Mouse (Mus musculus) liver, embryonic 15.5 days (tissue): Measurements from ENCODE around the gene Ulk1. TPM values are rescaled to one million over a fixed set of nuclear protein-coding genes. Genes with fewer than 3 reads are reported as not detected.
"Not testable (repeated sequence)": the region's sequence is repeated elsewhere in the genome, so short reads cannot be mapped to it uniquely, and the experiment has no call there.

Experiments
- ATAC-seq: fragments of 200-750 bp; cut with Nextera tagmentation; 2 replicates; pipeline ENCODE4 v1.8.0; 2017; ENCODE audit warnings: moderate number of reproducible peaks, mild to moderate bottlenecking, moderate library complexity; ENCODE audit not compliant: insufficient read depth
- H3K27ac ChIP-seq: fragments of 300-500 bp; sonication (generic); replicated peaks from 2 replicates; pipeline ENCODE4 v1.5.1; 2015; ENCODE audit warnings: mild to moderate bottlenecking, inconsistent platforms
- H3K27me3 ChIP-seq: fragments of 300-500 bp; sonication (generic); 2 replicates; pipeline ENCODE4 v1.6.1; 2015; ENCODE audit warnings: mild to moderate bottlenecking, inconsistent platforms
- H3K36me3 ChIP-seq: fragments of 300-500 bp; sonication (generic); replicated peaks from 2 replicates; pipeline ENCODE4 v1.6.1; 2015; ENCODE audit warnings: moderate library complexity, mild to moderate bottlenecking, inconsistent platforms
- H3K4me1 ChIP-seq: fragments of 300-500 bp; sonication (generic); replicated peaks from 2 replicates; pipeline ENCODE4 v1.6.1; 2015; ENCODE audit warnings: inconsistent platforms
- H3K4me2 ChIP-seq: fragments of 300-500 bp; sonication (generic); 2 replicates; pipeline ENCODE4 v1.6.1; 2015; ENCODE audit warnings: moderate library complexity, mild to moderate bottlenecking, inconsistent platforms
- H3K4me3 ChIP-seq: fragments of 300-500 bp; sonication (generic); replicated peaks from 2 replicates; pipeline ENCODE4 v1.5.1; 2015; ENCODE audit warnings: mild to moderate bottlenecking, inconsistent platforms
- H3K9ac ChIP-seq: fragments of 300-500 bp; sonication (generic); 2 replicates; pipeline ENCODE4 v1.6.1; 2015; ENCODE audit warnings: moderate library complexity, mild to moderate bottlenecking, inconsistent platforms
- H3K9me3 ChIP-seq: fragments of 300-500 bp; sonication (generic); replicated peaks from 2 replicates; pipeline ENCODE4 v1.6.1; 2016; ENCODE audit warnings: inconsistent platforms
- WGBS: fragments of 180-500 bp; shearing (Covaris S2); methylation state at CpG from one replicate; pipeline ENCODE4 v1.1.7; 2015; ENCODE audit warnings: mixed read lengths; ENCODE audit not compliant: insufficient replicate concordance; 5-methylcytosine and 5-hydroxymethylcytosine counted together
- polyA plus RNA-seq: library from polyadenylated mRNA; unstranded; fragments of >200 nt; fragmentation: Nextera tagmentation; extraction: Ambion mirVana; gene quantifications from 2 replicates; pipeline ENCODE4 v1.2.1, GENCODE M21; 2015

Gene Ulk1
- polyA plus RNA-seq, 1 experiment from 2014 or later, result 11.6 TPM

GRCm38 (mm10) chr5:110779998-110780760 lies 29.7 kb downstream of the Ulk1 start, which contains the start of gene Pus1:
Gene Pus1 (minus strand): TSS chr5:110780659.
- Histone ChIP-seq H3K9ac (peak within 1 kb of the TSS; percentile 76), H3K27me3 (no peaks in the 10 kb centered on the region), H3K36me3 (peaks cover 48% of the 10 kb centered on the region), H3K27ac (peak within 1 kb of the TSS; percentile 89), H3K9me3 (no peaks in the 10 kb centered on the region), H3K4me1 (peaks cover 65% of the 10 kb centered on the region), H3K4me3 (peak within 1 kb of the TSS; percentile 76), H3K4me2 (peak within 1 kb of the TSS; percentile 100)
- WGBS, result 1% methylated on average over 57 of the region's 57 CpGs
- ATAC-seq, result peak; percentile 75

GRCm38 (mm10) chr5:110779276-110779997 lies 30.5 kb downstream of the Ulk1 start:
- peak overlapping the region; percentile 89 for H3K27ac ChIP-seq
- WGBS, result 11% methylated on average over 15 of the region's 15 CpGs
- H3K9me3 ChIP-seq, result no peaks in the 10 kb centered on the region
- peaks cover 65% of the 10 kb centered on the region for H3K4me1 ChIP-seq
- H3K27me3 ChIP-seq, result no peaks in the 10 kb centered on the region
- H3K4me3 ChIP-seq, result peak overlapping the region; percentile 76
- H3K9ac ChIP-seq, result peak overlapping the region; percentile 76
- H3K4me2 ChIP-seq, result peak overlapping the region; percentile 100
- peaks cover 51% of the 10 kb centered on the region for H3K36me3 ChIP-seq
- no peak for ATAC-seq

DNA sequence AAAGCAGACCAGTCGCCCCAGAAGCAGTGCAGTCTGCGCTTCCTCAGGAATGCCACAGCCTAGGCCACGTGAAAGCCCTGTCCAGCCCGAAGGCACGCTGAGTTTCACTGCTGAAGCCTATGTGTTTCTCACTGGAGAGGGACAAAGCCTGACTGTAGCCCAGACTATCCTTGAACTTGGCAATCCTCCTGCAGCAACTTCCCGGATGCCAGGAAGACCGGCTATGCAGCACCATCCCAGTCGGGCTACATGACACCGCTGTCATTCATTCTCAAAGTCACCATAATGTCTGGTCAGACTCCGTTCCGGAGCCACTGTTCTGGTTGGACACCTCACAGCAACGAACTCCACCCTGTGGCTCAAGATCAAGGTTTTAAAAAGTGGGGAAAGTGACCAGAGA lies 31.6 kb downstream of the Ulk1 start:
- Histone ChIP-seq H3K4me1 (peaks cover 58% of the 10 kb centered on the region), H3K36me3 (peaks cover 56% of the 10 kb centered on the region), H3K4me3 (no peak overlapping the region), H3K9me3 (no peaks in the 10 kb centered on the region), H3K4me2 (peak overlapping the region; percentile 100; the same call in 1 of the 2 replicates), H3K27me3 (no peaks in the 10 kb centered on the region), H3K27ac (no peak overlapping the region), H3K9ac (peak overlapping the region; percentile 18; the same call in 1 of the 2 replicates)
- ATAC-seq, result no peak
- 86% methylated on average over 12 of the region's 12 CpGs for WGBS

DNA sequence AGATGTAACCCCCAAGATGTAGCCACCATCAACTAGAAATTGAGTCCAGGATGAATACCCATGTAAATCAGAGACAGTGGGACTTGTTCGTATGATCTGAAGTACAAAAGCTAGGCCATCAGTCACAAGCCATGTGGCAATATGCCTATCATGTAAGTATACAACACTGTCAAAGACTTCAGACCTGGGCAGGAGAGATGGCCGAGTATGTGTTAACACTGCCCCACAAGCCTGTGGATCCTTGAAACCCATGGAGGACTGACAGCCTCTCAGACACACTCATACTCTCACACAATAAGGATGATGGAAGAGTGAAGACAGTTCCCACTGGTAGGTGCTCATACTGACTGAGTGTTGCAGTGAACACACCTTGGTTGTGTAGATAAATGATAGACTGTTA lies 33.8 kb downstream of the Ulk1 start:
- Histone ChIP-seq H3K9me3 (no peaks in the 10 kb centered on the region), H3K27ac (no peak overlapping the region), H3K4me1 (peaks cover 42% of the 10 kb centered on the region), H3K27me3 (no peaks in the 10 kb centered on the region), H3K4me2 (no peak overlapping the region), H3K36me3 (peaks cover 70% of the 10 kb centered on the region), H3K4me3 (no peak overlapping the region), H3K9ac (no peak overlapping the region)
- 71% methylated on average over 2 of the region's 2 CpGs for WGBS
- no peak for ATAC-seq

DNA sequence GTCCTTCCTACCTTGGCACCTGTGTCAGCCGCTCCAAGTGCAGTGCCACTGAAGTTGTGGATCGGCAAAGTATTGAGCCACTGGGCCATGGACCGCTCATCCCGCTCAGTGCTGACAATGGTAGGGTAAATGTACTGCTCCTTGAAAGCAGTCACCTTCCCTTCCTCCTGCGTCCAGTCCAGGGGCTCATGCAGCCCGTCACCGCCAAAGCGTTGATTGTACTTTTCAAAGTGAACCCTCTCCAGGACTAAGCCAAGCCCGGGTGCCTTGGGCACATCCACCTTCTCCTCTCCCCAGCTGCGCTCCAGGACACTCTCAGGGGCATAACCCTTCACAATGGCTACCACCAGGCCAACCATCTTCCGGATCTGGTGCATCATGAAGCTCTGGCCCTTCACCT lies 35.4 kb downstream of the Ulk1 start:
- H3K27me3 ChIP-seq, result no peaks in the 10 kb centered on the region
- H3K9me3 ChIP-seq, result no peaks in the 10 kb centered on the region
- 87% methylated on average over 11 of the region's 11 CpGs for WGBS
- H3K27ac ChIP-seq, result no peak overlapping the region
- peaks cover 30% of the 10 kb centered on the region for H3K4me1 ChIP-seq
- H3K36me3 ChIP-seq, result peaks cover 70% of the 10 kb centered on the region
- H3K4me2 ChIP-seq, result no peak overlapping the region
- H3K9ac ChIP-seq, result no peak overlapping the region
- ATAC-seq, result no peak
- no peak overlapping the region for H3K4me3 ChIP-seq

DNA sequence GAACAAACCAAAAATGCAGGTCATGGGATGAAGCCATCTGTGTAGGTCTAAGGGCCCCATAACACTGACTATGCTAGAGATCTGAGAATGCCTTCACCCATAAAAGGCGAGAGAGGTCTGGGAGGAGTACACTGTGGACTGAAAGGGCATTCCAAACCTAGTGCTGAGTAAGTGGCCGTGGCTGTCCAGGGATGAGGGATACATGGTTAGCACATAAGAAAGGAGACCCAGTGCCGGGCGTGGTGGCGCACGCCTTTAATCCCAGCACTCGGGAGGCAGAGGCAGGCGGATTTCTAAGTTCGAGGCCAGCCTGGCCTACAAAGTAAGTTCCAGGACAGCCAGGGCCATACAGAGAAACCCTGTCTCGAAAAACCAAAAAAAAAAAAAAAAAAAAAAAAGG lies 37.0 kb downstream of the Ulk1 start:
- WGBS, result 81% methylated on average over 10 of the region's 10 CpGs
- H3K4me2 ChIP-seq, H3K9me3 ChIP-seq, H3K27ac ChIP-seq, H3K9ac ChIP-seq, ATAC-seq, H3K4me3 ChIP-seq, H3K27me3 ChIP-seq: not testable (repeated sequence)
- Histone ChIP-seq H3K4me1 (peaks cover 29% of the 10 kb centered on the region), H3K36me3 (peaks cover 60% of the 10 kb centered on the region)

DNA sequence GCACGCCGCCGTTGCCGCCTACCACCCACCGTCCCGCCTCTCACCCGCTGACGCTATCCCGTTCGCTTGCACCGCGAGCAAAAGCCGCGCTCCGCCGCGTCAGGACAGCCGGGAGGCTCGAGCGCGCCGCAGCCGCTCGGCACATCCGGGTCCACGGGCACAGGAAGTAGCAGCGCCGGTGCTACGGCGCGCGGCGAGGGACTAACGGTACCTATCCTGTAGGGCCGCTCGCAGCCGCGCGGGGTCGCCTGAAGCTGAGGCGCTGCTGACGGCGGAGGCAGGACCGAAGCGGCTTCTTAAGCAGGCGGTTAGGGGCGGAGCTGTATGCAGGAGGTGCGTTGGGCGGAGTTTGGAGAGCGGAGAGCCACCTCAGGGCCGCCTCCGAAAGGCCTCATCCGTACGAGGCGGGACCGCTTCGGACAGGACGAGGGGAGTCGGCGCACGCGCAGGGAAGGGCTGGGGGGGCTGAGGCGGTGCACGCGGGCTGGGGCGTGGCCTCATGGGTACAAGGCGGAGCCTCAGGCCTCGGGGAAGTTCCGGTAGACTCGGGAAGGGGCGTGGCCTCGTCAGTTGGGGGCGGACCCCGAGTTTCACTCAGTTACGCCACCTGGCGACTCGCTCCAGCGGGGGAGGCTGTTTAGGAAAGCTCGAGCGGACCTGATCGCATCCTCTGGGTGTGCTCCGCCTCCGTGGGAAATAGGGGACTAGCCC lies 39.3 kb downstream of the Ulk1 start, which contains the start of gene Ep400:
TSS of gene Ep400 (minus strand) at position 270 of the 711 bp plus-strand sequence.
- H3K9me3 ChIP-seq, result no peaks in the 10 kb centered on the region
- peak; percentile 94 for ATAC-seq
- peak within 1 kb of the TSS; percentile 95 for H3K4me3 ChIP-seq
- H3K27ac ChIP-seq, result peak within 1 kb of the TSS; percentile 98
- peak within 1 kb of the TSS; percentile 72 for H3K4me2 ChIP-seq
- peaks cover 34% of the 10 kb centered on the region for H3K4me1 ChIP-seq
- WGBS, result under 1% methylated on average over 83 of the region's 83 CpGs
- H3K9ac ChIP-seq, result peak within 1 kb of the TSS; percentile 94
- peaks cover 39% of the 10 kb centered on the region for H3K36me3 ChIP-seq
- H3K27me3 ChIP-seq, result no peaks in the 10 kb centered on the region

GRCm38 (mm10) chr5:110770031-110770445 lies 39.9 kb downstream of the Ulk1 start:
- under 1% methylated on average over 58 of the region's 58 CpGs for WGBS
- H3K9me3 ChIP-seq, result no peaks in the 10 kb centered on the region

GRCm38 (mm10) chr5:110769272-110769671 lies 40.6 kb downstream of the Ulk1 start:
- Histone ChIP-seq H3K4me1 (peaks cover 46% of the 10 kb centered on the region), H3K4me2 (peak overlapping the region; percentile 72), H3K4me3 (peak overlapping the region; percentile 95), H3K9me3 (no peaks in the 10 kb centered on the region), H3K36me3 (peaks cover 31% of the 10 kb centered on the region), H3K27ac (peak overlapping the region; percentile 98), H3K27me3 (no peaks in the 10 kb centered on the region), H3K9ac (peak overlapping the region; percentile 94)
- ATAC-seq, result no peak
- WGBS, result 34% methylated on average over 4 of the region's 4 CpGs

More at GRCm38 (mm10) chr5:110770031-110770445, 39.9 kb downstream of the Ulk1 start:
- peak; percentile 46 for ATAC-seq
- Histone ChIP-seq H3K36me3 (peaks cover 38% of the 10 kb centered on the region), H3K27ac (peak overlapping the region; percentile 98), H3K4me2 (peak overlapping the region; percentile 72), H3K4me1 (peaks cover 40% of the 10 kb centered on the region), H3K4me3 (peak overlapping the region; percentile 95), H3K9ac (peak overlapping the region; percentile 94), H3K27me3 (no peaks in the 10 kb centered on the region)

GRCm38 (mm10) chr5:110763890-110764289 lies 46.0 kb downstream of the Ulk1 start:
- Histone ChIP-seq H3K27me3 (no peaks in the 10 kb centered on the region), H3K9me3 (no peaks in the 10 kb centered on the region), H3K9ac (no peak overlapping the region), H3K4me2 (no peak overlapping the region), H3K36me3 (peaks cover 8% of the 10 kb centered on the region; the same call in 1 of the 2 replicates), H3K4me1 (peaks cover 61% of the 10 kb centered on the region), H3K27ac (no peak overlapping the region), H3K4me3 (no peak overlapping the region)
- ATAC-seq, result no peak
- WGBS, result 81% methylated on average over 8 of the region's 8 CpGs
